Mouse (Mus musculus) lung, postnatal 36 days (tissue): ENCODE measurements at regions not wholly inside any gene's neighbourhood (a gene's known extent, or its start where the extent isn't known, plus 50 kb on each side); places are given as distances from the start of the nearest gene placed in this dataset.

Experiments
- DNase-seq: peaks from one replicate; pipeline ENCODE4 v3.0.0; 2022; ENCODE audit warnings: mixed read lengths

DNA sequence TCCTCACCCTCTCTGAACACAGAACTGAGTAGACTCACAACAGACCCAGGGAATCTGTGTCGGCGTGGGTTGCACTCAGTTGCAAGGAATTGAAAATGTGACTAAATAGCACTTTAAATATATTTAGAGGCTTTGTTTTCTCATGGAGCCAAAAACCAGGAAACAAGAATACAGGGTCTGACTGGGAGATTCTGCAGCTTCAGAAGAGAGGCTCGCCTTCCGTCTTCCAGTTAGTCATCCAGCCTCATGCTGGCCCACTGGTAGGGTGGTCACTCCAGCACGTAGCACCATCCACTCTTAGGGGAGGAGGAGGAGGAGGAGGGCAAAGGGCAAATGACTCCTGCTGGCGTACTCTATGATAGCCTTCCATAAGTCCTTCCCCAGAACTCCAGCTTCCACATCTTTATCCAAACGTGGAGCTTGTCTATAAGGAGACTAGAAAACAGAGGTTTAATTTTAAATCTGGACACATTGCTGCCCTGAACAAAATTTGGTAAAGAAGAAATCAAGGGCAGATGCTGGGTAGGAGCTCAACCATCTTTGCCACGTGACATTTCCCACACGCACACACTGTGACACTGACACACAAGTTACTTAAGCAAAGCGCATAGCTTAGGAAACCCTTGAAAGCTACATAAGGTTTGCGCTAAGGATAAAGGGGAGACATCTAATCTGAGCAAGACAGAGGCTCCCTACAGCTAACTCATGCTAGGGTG, 60.8 kb downstream of the Mis18a start:
- no peak for DNase-seq

- DNase-seq: no peak
These were observed 63.1 kb downstream of the Mis18a start for GRCm38 (mm10) chr16:90664086-90664485.

- DNase-seq: no peak
These were observed 69.2 kb downstream of the Mis18a start for GRCm38 (mm10) chr16:90658050-90658449.

- no peak for DNase-seq
These were observed 70.2 kb downstream of the Mis18a start for GRCm38 (mm10) chr16:90657027-90657426.

DNA sequence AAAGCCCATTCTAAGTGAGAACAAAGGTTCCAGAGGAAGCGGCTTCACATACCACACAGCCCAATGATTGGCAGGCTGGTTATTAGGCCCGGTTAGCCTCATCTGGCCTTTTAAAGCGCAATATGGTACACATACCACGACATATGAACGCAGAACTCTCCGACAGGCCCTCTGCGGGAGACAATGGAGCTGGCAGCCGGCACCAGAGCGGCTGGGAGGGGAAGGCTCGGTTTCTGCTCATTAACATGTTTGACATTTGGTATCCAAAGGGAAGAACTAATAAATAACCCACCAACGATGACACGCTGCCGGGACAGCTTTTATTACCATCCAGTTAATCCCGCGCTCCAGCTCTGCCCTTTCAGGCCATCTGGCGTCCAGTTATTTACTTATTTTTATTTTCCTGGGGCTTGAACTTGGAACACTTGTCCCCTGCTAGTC, 70.6 kb downstream of the Mis18a start:
- DNase-seq: no peak

GRCm38 (mm10) chr16:90654853-90655252, 72.4 kb downstream of the Mis18a start:
- DNase-seq: no peak

DNA sequence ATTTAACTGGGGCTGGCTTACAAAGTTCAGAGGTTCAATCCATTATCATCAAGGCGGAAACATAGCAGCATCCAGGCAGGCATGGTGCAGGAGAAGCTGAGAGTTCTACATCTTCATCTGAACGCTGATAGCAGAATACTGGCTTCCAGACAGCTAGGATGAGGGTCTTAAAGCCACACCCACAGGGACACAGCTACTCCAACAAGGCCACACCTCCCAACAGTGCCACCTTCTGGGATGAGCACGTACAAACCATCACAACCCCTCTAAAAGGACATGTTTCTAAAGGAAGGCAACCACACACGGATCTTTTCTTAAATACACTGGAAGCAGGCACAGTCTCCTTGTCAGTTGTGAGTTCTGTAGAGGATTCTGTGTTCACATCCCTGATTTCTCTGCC, 74.4 kb downstream of the Mis18a start:
- no peak for DNase-seq

DNA sequence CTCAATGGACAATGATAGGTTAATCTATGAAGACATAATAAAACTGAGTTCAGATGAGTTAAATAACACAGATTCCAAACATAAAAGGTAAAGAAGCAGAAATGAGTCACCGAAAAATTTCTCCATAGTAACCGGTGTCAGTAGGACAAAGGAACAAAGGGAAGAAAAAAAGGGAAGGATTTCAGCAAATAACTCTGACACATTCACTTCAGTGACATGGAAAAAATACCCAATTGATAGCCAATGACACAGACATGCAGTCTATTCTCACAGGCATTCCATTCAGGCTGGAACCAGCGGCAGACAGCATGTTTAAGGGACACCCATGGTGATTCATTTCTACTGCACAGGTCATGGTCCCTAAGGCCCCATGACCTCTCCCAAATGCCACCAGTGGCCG, 79.0 kb downstream of the Mis18a start:
- no peak for DNase-seq

DNA sequence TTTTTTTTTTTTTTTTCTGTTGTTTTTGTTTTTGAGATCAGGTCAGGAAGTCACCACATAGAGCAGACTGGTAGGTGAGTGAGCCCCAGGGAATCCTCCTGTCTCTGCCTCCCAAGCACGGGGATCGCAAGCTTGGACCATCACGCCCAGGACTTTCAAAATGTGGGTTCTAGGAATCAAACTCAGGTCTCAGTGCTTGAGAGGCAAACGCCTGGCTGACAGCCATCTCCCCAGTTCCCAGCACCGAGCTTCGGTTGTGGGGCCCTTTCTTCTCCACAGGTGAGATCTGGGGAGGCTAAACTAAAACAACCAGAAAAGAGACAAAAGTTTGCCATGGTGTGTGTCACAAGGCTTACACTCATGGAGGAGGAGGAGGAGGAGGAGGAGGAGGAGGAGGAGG, 84.5 kb downstream of the Mis18a start:
- DNase-seq: no peak

- DNase-seq: no peak
These were observed 92.0 kb downstream of the Mis18a start for GRCm38 (mm10) chr16:90635216-90635615.

- peak; percentile 11 for DNase-seq
These were observed 97.2 kb downstream of the Mis18a start for GRCm38 (mm10) chr16:90629976-90630375.

DNA sequence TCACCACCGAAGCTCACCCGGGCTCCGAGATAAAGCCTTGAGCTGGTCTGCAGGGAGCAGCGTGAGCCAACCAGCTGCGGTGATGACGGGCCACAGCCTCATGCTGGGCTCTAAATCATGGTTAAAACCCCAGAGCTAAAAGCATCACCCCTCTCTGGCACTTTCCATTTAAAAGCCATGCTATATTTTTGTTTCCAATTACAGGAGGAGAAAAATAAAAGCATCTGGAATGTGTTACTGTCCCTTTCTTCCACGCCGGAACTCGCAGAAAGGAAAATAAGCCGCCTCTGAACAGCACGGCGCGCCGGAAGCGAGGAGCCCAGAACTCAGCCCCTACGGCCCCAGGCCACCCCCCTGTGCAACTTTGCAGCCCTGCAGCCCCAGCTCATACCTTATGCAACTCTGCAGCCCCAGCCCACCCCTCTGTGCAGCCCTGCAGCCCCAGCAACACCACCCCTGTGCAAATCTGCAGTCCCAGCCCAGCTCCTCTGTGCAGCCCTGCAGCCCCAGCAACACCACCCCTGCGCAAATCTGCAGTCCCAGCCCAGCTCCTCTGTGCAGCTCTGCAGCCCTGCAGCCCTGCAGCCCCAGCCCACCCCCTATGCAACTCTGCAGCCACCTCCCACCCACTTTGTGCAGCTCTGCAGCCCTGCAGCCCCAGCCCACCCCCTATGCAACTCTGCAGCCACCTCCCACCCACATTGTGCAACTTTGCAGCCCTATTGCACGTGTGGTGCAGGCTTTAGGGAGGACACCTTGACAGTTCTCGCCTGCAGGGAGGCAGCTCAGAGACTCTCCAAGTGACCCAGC, 97.9 kb downstream of the Mis18a start:
- no peak for DNase-seq

- DNase-seq: no peak
These were observed 98.5 kb downstream of the Mis18a start for GRCm38 (mm10) chr16:90628605-90629120.

DNA sequence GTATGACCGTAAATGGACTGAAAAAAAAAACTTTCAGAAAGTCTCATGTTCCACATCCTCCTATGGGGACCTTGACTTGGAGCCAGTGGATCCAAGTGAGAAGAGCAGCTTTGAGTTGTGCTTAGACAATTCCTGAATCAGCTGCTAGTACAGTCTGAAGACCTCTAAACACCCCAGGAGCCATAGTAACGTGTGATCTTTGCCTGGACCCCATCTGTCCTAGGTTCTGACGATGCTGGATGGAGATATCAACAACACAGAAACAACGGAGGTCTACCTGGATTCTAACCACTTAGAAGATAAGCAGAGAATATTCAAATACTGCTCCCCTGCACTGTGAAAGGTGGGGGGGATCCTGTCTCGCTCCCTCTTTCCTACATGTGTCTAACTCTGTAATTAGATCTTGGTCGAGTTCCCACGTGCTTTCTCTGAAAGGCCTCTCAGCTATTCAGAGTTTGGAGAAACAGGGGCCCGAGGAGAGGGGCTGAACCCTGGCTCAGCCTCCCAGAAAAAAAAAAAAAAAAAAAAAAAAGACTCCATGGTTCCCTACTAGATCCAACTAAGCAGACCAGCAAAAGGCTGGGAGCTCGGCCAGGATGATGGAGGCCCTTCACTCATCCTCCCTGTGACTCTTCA, 101.1 kb downstream of the Mis18a start:
- DNase-seq: peak; percentile 35

- DNase-seq: peak; percentile 37
These were observed 101.7 kb downstream of the Mis18a start for GRCm38 (mm10) chr16:90625301-90626034.

GRCm38 (mm10) chr16:90624039-90624625, 103.1 kb downstream of the Mis18a start:
- DNase-seq: peak; percentile 95

GRCm38 (mm10) chr16:90622677-90623225, 104.5 kb downstream of the Mis18a start:
- no peak for DNase-seq

- DNase-seq: no peak
These were observed 105.3 kb downstream of the Mis18a start for GRCm38 (mm10) chr16:90621761-90622411.

DNA sequence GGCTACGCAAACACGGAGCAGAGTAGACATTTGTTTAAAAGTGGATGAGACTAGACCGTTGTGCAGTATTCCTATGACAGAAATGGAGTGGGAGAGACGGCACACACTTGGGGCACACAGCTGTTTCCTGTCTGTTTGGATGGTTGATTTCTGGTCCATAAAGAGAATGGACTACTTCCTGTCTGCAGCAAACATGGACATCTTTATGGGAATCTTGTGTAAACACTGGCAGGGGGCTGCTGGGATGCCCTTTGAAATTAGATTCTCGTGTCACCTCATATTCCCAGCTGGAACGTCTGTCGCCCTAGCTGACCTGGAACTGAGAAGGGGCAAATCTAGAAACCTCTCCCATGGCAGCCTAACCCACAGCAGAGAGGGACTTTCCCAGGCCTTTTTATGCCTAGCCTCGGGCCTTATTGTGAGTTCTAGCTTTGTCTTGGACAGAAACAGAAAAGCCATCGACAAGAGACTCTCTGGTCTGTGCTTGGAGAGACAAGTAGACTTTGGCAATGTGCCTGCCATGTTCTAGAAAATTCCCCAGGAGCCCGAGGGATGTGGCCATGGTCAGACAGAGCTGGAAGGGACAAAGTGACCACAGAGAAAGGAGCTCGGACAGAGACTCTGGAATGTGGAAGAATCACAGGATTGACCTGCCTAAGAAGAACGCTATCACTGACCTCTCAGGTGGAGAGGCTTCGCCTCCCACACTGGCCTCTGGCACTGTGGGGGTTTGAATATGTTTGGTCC, 107.5 kb downstream of the Mis18a start:
- peak; percentile 66 for DNase-seq

- DNase-seq: no peak
These were observed 111.4 kb downstream of the Mis18a start for GRCm38 (mm10) chr16:90615791-90616190.

DNA sequence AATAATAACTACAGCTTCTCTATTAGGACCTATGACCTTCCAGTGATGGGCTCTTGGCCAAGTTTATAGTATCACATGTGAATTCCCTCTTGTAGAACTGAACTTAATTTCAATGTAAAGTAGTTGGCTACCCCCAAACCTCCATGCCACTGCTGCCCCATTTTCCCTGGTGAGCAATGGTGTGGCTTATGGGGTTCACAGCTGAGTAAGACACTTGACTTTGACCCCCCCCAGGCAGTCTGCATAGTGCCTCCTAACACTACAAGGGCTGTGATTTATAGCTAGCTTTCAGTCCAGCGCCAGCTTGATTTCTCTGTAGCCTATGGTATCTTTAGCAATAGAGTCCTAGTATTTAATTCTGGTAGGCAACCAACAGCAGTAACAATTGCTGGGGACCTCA, 113.1 kb downstream of the Mis18a start:
- DNase-seq: no peak
